Mouse (Mus musculus): ENCODE measurements around the gene Btbd9.

DNA sequence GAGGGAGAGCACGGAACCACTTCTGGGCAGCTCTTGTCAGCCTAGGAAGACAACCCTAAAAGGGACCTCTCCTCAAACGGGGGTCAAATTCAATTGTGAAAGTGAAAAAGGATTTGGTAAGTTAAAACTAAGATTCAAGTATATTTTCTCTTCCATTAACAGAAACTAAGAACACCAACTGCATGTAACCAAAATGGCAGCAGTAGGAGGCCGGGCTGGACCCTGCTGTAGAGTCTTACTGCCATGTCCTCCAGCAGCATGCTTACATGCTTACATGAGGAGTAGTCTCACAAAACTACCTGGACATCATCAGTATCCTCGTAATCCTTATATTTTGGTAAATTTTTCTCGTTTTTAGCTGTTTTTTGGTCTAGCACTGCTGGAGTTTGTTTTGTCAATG is 86.2 kb downstream of the Btbd9 start:
- no peak for TF ChIP-seq CTCF (IDR thresholded peaks at IDR 0.05; ENCODE audit: low read depth, low read length)
- no peak for TF ChIP-seq POLR2A (IDR thresholded peaks at IDR 0.05; ENCODE audit: extremely low read depth, insufficient read depth, low read length)
